Mouse (Mus musculus) myocyte (in vitro differentiated cells): Measurements from ENCODE around the gene Bach2.

Source experiments
- E2F4 ChIP-seq: IDR thresholded peaks from one replicate; pipeline ENCODE4 v1.6.1; 2011; ENCODE audit warnings: mild to moderate bottlenecking, control low read depth, moderate library complexity; ENCODE audit not compliant: insufficient read depth
- MAX ChIP-seq: IDR thresholded peaks from one replicate; pipeline ENCODE4 v1.6.1; 2011; ENCODE audit warnings: low read depth, mild to moderate bottlenecking, control low read depth
- REST ChIP-seq: IDR thresholded peaks from one replicate; pipeline ENCODE4 v1.6.1; 2011; ENCODE audit warnings: mild to moderate bottlenecking, control low read depth, moderate library complexity; ENCODE audit not compliant: insufficient read depth, insufficient read length
- USF1 ChIP-seq: IDR thresholded peaks from one replicate; pipeline ENCODE4 v1.6.1; 2011; ENCODE audit warnings: low read depth, mild to moderate bottlenecking, control low read depth, moderate library complexity

- no peak for TF ChIP-seq E2F4
- TF ChIP-seq USF1, result no peak
- no peak for TF ChIP-seq MAX
- no peak for TF ChIP-seq REST
Observed at GRCm38 (mm10) chr4:32209995-32210394, 28.6 kb upstream of the Bach2 start.
